Mouse (Mus musculus) hindbrain, embryonic 16.5 days (tissue): ENCODE measurements around the gene Ndufs6. TPM values are rescaled to one million over a fixed set of nuclear protein-coding genes. Genes with fewer than 3 reads are reported as not detected.
A peak's percentile ranks its signal among the peaks of the same experiment; 100 is the strongest.

Experiments used
- ATAC-seq: fragments of 200-750 bp; cut with Nextera tagmentation; 2 replicates; pipeline ENCODE4 v1.8.0; 2017; ENCODE audit warnings: moderate TSS enrichment, moderate library complexity
- H3K27ac ChIP-seq: fragments of 300-500 bp; sonication (generic); 2 replicates; pipeline ENCODE4 v1.5.1; 2014; ENCODE audit warnings: low read depth, mild to moderate bottlenecking, control low read depth, low read length, moderate library complexity
- H3K27me3 ChIP-seq: fragments of 300-500 bp; sonication (generic); replicated peaks from 2 replicates; pipeline ENCODE4 v1.6.1; 2014; ENCODE audit warnings: low read length; ENCODE audit not compliant: control insufficient read depth, insufficient read depth
- H3K36me3 ChIP-seq: fragments of 300-500 bp; sonication (generic); 2 replicates; pipeline ENCODE4 v1.6.1; 2014; ENCODE audit warnings: mild to moderate bottlenecking, low read length, moderate library complexity, mixed read lengths; ENCODE audit not compliant: control insufficient read depth, insufficient read depth
- H3K4me1 ChIP-seq: fragments of 300-500 bp; sonication (generic); 2 replicates; pipeline ENCODE4 v1.6.1; 2014; ENCODE audit warnings: low read depth, low read length; ENCODE audit not compliant: control insufficient read depth, insufficient read depth
- H3K4me2 ChIP-seq: fragments of 300-500 bp; sonication (generic); 2 replicates; pipeline ENCODE4 v1.6.1; 2014; ENCODE audit warnings: mild to moderate bottlenecking, low read length, control low read depth, moderate library complexity
- H3K4me3 ChIP-seq: fragments of 300-500 bp; sonication (generic); 2 replicates; pipeline ENCODE4 v1.5.1; 2014; ENCODE audit warnings: mild to moderate bottlenecking, low read length, control low read depth, moderate library complexity
- H3K9ac ChIP-seq: fragments of 300-500 bp; sonication (generic); 2 replicates; pipeline ENCODE4 v1.6.1; 2014; ENCODE audit warnings: low read depth, mild to moderate bottlenecking, control low read depth, low read length, moderate library complexity
- H3K9me3 ChIP-seq: fragments of 300-500 bp; sonication (generic); 2 replicates; pipeline ENCODE4 v1.6.1; 2014; ENCODE audit warnings: mild to moderate bottlenecking, low read length, moderate library complexity; ENCODE audit not compliant: control insufficient read depth
- WGBS: fragments of 180-500 bp; shearing (Covaris S2); extraction: QIAGEN DNeasy Blood & Tissue Kit; methylation state at CpG from one replicate; pipeline ENCODE4 v1.1.7; 2014; 5-methylcytosine and 5-hydroxymethylcytosine counted together
- polyA plus RNA-seq: library from polyadenylated mRNA; unstranded; fragments of >200 nt; fragmentation: Nextera tagmentation; extraction: Ambion mirVana; gene quantifications from 2 replicates; pipeline ENCODE4 v1.2.1, GENCODE M21; 2015

Gene Ndufs6
- polyA plus RNA-seq, 1 experiment from 2014 or later: 483 TPM

DNA sequence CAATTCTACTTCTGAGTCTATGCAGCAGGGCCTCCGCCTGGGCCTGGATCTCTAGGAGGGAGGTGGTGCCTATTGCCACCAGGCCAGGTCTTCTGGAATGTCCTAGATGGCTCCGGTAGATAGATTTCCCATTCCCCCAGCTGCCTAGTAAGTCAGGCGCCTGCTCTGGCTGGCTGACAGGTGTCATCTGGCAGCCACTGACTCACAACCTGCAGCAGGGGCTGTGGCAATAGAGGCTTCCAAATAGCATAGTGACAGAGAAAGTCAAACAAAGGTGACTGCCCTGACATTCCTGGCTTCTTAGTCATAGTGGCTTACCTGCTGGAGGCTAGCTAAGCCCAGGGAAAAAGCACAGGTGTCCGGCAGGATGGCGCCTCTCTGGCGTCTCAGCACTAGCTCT lies 38.1 kb downstream of the Ndufs6 start:
- H3K27ac ChIP-seq: no peak overlapping the region
- no peak overlapping the region for H3K9ac ChIP-seq
- H3K36me3 ChIP-seq: no peaks in the 10 kb centered on the region
- H3K4me1 ChIP-seq: no peaks in the 10 kb centered on the region
- H3K4me2 ChIP-seq: no peak overlapping the region
- H3K4me3 ChIP-seq: no peak overlapping the region
- H3K9me3 ChIP-seq: no peaks in the 10 kb centered on the region
- no peaks in the 10 kb centered on the region for H3K27me3 ChIP-seq
- WGBS: 89% methylated on average over 6 of the region's 6 CpGs
- no peak for ATAC-seq

DNA sequence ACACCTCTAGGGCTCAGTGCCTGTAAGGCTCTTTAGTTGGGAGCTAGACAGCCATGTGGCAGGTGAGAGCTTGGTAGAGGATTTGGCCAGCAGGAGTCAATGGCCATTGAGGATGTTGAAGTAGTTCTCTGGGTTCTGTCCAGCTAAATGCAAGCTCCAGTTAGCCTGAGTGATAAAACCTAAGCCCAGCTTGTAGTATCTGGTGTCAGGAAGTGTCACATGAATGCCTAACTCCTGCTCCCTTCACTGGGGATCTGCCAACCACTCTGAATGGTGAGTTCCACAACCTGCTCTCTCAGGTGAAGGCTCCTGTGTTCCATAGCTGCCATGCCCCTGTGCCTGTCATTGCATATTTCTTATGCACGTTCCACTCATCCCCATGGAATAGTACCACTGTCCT lies 44.8 kb downstream of the Ndufs6 start:
- Histone ChIP-seq H3K4me3 (no peak overlapping the region), H3K36me3 (no peaks in the 10 kb centered on the region), H3K4me1 (no peaks in the 10 kb centered on the region), H3K27me3 (no peaks in the 10 kb centered on the region), H3K9me3 (no peaks in the 10 kb centered on the region), H3K9ac (no peak overlapping the region), H3K27ac (no peak overlapping the region), H3K4me2 (no peak overlapping the region)
- no peak for ATAC-seq
- WGBS: 90% methylated on average over 1 of the region's 1 CpGs

DNA sequence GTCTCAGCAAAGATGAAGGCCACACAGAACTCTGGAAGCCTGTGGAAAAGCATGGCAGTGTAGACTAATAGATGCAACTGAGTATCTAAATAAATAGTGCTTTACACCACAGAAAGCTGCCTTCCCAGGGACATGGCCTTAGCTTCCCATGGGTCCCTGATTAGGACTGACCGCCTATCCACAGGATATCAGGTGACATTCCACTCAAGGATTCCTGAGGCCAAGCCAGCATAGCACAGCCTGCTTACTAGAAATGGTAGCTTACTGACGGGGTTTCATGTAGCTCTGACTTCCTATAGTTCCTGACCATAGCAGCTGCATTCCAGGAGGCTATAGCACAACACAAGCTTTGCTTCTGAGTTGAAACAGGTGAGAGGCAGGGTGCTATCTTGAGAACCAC lies 45.9 kb downstream of the Ndufs6 start:
- ATAC-seq: no peak
- Histone ChIP-seq H3K4me2 (no peak overlapping the region), H3K9me3 (no peaks in the 10 kb centered on the region), H3K27ac (no peak overlapping the region), H3K9ac (no peak overlapping the region), H3K36me3 (no peaks in the 10 kb centered on the region), H3K4me3 (no peak overlapping the region), H3K4me1 (no peaks in the 10 kb centered on the region), H3K27me3 (peaks cover 3% of the 10 kb centered on the region; the same call in 1 of the 2 replicates)
- WGBS: 79% methylated on average over 2 of the region's 2 CpGs

DNA sequence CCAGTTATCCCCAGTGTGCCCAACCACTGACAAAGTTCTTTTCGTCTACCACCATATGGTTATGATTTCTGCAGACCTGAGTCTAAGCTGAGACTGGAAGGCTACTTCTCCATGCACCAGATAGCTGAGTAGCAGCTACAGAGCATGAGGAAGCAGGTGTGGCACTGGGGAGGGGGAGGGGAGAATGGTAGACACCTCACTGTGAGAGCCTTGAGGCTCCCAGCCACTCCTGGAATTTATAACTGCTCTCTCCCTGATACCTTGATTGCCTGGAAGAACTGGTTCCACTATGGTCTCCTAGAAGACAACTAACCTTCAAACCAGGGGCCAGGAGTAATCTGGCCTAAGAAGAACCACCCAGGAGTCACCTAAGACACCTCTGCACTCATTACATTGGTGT lies 49.1 kb downstream of the Ndufs6 start:
- H3K4me3 ChIP-seq: no peak overlapping the region
- no peak for ATAC-seq
- H3K27ac ChIP-seq: no peak overlapping the region
- H3K9ac ChIP-seq: no peak overlapping the region
- no peak overlapping the region for H3K4me2 ChIP-seq
- H3K27me3 ChIP-seq: peaks cover 8% of the 10 kb centered on the region; the same call in 1 of the 2 replicates
- no peaks in the 10 kb centered on the region for H3K4me1 ChIP-seq
- no peaks in the 10 kb centered on the region for H3K9me3 ChIP-seq
- whole genome bisulfite sequencing: 90% methylated on average over 1 of the region's 1 CpGs
- no peaks in the 10 kb centered on the region for H3K36me3 ChIP-seq

DNA sequence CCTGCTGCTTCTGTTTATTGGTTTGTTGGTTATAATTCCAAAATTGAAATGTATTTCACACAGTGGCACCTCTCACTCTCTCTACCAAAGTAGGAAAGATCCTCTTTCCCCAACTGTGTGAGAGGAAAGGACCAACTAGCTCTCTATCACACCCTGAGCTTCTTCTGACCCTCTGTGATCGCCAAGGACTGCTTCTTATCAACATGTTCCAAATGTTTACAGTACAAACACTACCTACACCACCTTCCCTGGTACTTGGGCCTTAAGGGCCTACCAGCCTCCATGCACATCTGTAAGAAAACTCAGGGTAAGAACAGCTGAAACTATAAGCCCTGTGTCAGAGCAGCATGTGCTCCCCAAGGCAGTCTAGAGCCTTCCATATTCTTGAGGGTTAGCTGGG lies 50.5 kb downstream of the Ndufs6 start:
- ATAC-seq: no peak
- no peak overlapping the region for H3K27ac ChIP-seq
- no peaks in the 10 kb centered on the region for H3K4me1 ChIP-seq
- peaks cover 22% of the 10 kb centered on the region for H3K27me3 ChIP-seq
- 84% methylated on average over 1 of the region's 1 CpGs for WGBS
- H3K9ac ChIP-seq: no peak overlapping the region
- H3K4me2 ChIP-seq: no peak overlapping the region
- H3K36me3 ChIP-seq: no peaks in the 10 kb centered on the region
- H3K4me3 ChIP-seq: no peak overlapping the region
- H3K9me3 ChIP-seq: no peaks in the 10 kb centered on the region

DNA sequence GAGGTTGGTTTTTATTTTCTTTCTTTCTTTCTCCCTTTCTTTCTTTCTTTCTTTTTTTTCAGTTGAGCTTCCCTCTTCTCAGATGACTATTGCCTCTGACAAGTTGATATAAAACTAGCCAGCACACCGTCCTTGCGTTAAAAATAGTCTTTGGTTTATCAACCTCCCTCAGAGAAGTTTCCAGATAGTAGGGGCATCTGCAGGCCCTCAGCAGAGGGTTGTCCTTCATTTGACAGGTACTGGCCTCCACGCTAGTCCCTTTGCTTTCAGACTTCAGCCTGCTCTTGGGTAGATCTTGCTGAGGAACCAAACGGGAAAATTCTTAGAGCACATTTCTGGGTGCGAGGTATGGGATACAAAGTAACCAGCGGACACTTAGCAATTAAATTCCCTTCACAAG lies 51.0 kb downstream of the Ndufs6 start:
- no peaks in the 10 kb centered on the region for H3K9me3 ChIP-seq
- H3K4me3 ChIP-seq: no peak overlapping the region
- no peak for ATAC-seq
- H3K4me1 ChIP-seq: no peaks in the 10 kb centered on the region
- H3K9ac ChIP-seq: no peak overlapping the region
- H3K27me3 ChIP-seq: peaks cover 25% of the 10 kb centered on the region
- H3K36me3 ChIP-seq: no peaks in the 10 kb centered on the region
- 94% methylated on average over 6 of the region's 6 CpGs for WGBS
- H3K4me2 ChIP-seq: no peak overlapping the region
- H3K27ac ChIP-seq: no peak overlapping the region

DNA sequence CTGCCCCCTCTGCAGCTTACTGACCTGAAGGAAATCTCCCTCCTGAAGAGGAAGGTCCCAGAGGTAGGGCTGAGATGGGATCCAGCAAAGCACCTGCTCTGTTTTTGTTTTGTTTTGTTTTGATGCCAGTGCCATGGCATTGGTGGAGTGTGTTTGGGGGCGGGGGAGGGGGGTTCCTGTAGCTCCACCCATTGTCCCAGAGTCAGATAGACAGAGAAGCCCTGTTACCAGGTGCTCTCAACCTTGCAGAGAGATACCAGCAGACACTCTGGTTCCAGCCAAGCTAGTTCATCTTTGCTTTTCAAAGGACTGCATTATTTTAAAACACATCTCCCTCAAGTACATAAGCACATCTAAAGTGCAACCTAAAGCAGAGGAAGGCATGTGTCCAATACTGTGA lies 54.8 kb downstream of the Ndufs6 start:
- no peak overlapping the region for H3K27ac ChIP-seq
- H3K4me3 ChIP-seq: no peak overlapping the region
- no peaks in the 10 kb centered on the region for H3K9me3 ChIP-seq
- H3K9ac ChIP-seq: no peak overlapping the region
- no peaks in the 10 kb centered on the region for H3K36me3 ChIP-seq
- H3K4me1 ChIP-seq: peaks cover 17% of the 10 kb centered on the region
- ATAC-seq: no peak
- 24% methylated on average over 1 of the region's 1 CpGs for WGBS
- H3K27me3 ChIP-seq: peaks cover 41% of the 10 kb centered on the region
- H3K4me2 ChIP-seq: no peak overlapping the region

DNA sequence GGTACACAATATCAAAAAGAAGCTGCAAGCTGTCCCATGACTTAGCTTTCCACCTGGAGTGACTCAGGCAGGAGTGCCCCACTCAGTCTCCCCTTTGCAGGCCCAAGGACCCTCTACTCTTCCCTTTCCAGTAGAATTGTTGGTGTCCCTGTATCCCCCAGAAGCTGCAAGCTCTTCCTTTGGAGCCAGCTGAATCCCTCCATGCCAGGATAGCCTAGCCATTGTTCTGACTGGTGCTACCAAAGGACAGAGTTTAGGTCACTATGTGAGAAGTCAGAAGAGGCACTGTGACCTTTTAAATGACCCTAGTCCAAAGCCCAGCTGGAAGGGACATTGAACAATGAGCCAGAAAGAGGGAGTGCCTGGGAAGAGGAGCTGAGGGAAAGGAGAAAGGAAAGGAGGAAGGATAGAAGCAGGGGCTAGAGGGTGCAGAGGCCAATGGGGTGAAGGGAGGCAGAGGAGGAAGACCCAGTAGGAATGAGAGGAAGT lies 55.5 kb downstream of the Ndufs6 start:
- Histone ChIP-seq H3K4me2 (no peak overlapping the region), H3K4me1 (peaks cover 18% of the 10 kb centered on the region), H3K9me3 (no peaks in the 10 kb centered on the region), H3K27ac (no peak overlapping the region), H3K27me3 (peaks cover 46% of the 10 kb centered on the region), H3K4me3 (no peak overlapping the region), H3K9ac (no peak overlapping the region), H3K36me3 (no peaks in the 10 kb centered on the region)
- ATAC-seq: no peak

DNA sequence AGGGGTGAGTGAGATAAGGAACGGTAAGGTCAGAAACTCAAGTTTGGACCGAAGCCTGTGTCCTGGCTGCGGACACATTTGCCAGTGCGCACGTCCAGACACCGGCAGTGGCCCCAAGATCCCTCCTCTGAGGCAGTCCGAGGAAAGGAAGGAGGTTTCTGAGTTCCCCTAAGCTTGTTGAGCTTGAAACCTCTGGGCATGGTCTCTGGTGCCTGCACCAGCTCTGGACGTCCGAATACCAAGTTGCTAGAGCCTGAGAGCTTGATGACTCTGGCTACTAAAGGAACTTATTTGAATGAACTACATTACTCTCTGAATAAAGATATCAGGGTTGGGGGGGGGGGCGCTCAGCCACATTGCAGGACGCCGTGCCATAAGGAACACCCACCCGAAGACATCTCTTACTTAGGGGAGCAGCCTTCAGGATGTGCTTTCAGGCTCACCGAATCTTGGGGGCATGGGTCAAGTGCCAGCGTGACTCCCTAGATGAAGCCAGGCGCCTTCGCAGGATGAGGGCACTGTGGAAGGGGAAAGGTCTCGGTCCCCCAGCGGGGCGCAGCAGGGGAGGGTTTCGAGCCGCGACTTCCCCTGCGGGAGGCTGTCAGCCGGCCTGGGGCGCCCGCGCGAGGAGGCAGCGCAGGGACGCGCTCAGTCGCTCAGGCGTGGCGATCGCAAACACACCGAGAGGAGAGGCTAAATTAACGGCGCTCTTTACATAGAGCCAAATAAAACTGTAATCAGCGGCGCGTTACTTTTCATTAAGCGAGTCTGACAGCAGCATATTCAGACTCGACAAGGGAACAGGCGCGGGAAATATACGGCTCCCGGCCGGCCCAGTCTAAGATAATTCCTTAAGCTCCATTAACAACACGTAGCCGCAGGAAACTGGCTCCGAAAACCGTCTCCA lies 56.8 kb downstream of the Ndufs6 start:
- 0 out of 2 replicates have a peak, but pooled peaks have one; percentile 22 for ATAC-seq
- WGBS: 1% methylated on average over 53 of the region's 53 CpGs
- 0 out of 2 replicates have a peak overlapping the region, but pooled peaks have one; percentile 18 for H3K9ac ChIP-seq

More for the DNA sequence above, 56.8 kb downstream of the Ndufs6 start:
- Histone ChIP-seq H3K4me2 (peak overlapping the region; percentile 62), H3K4me1 (peaks cover 18% of the 10 kb centered on the region), H3K9me3 (no peaks in the 10 kb centered on the region), H3K27me3 (peaks cover 57% of the 10 kb centered on the region), H3K27ac (no peak overlapping the region), H3K4me3 (peak overlapping the region; percentile 34), H3K36me3 (no peaks in the 10 kb centered on the region)
